Mouse (Mus musculus) spleen, postnatal 4 days (tissue): ENCODE measurements around the gene Hist2h4.

Source experiments
- DNase-seq, 2 experiments: peaks; one replicate each; pipeline ENCODE4 v3.0.0; 2022; ENCODE audit warnings: low spot score in 2 of 2

Gene Hist2h4

DNA sequence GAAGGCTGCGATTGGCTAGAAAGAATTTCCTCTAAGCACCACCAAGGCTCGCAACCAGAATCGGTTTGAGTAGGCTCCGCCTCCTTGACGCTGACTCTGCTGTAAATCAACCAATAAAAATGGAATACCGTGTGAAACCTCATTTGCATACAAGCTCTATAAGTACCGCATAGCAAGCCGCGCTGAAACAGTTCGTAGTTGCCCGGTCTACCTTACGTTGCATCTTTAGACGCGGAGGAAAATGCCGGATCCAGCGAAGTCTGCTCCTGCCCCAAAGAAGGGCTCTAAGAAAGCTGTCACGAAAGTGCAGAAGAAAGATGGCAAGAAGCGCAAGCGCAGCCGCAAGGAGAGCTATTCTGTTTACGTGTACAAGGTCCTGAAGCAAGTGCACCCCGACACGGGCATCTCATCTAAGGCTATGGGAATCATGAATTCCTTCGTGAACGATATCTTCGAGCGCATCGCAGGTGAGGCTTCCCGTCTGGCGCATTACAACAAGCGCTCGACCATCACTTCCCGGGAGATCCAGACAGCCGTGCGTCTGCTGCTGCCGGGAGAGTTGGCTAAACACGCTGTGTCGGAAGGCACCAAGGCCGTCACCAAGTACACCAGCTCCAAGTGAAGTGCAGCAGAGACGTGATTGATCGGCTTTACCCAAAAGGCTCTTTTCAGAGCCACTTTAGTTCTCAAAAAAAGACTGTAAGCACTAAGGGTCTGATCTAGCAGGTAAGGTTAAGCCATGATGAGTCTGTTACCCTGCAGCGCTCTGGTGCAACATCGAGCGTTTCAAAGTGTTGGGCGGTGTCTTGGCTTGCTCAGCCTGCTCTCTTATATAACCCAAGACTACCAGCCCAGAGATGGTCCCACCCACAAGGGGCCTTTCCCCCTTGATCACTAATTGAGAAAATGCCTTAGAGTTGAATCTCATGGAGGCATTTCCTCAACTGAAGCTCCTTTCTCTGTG lies 6.7 kb upstream of the Hist2h4 start, which contains the start of gene Hist2h2bb:
Hist2h2bb (plus strand) TSS at position 242 of the 964 bp plus-strand sequence.
- peak; percentile 92 to 96 for DNase-seq

DNA sequence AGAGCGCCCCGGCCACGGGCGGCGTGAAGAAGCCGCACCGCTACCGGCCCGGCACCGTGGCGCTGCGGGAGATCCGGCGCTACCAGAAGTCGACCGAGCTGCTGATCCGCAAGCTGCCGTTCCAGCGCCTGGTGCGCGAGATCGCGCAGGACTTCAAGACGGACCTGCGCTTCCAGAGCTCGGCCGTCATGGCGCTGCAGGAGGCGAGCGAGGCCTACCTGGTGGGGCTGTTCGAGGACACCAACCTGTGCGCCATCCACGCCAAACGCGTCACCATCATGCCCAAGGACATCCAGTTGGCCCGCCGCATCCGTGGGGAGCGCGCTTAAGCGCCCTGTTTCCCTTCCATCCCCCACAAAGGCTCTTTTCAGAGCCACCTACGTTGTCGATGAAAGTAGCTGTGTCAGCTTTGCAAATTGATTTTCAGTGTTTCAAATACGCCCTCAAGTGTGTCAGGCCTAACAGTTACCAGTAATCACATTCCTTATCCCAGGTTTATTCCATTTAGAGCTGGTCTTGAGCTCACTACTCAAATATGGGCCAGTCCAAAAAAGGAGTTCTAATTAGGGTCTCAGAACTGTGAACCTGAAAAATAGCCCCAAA lies 5.8 kb upstream of the Hist2h4 start:
- peak; percentile 48 to 81 for DNase-seq

DNA sequence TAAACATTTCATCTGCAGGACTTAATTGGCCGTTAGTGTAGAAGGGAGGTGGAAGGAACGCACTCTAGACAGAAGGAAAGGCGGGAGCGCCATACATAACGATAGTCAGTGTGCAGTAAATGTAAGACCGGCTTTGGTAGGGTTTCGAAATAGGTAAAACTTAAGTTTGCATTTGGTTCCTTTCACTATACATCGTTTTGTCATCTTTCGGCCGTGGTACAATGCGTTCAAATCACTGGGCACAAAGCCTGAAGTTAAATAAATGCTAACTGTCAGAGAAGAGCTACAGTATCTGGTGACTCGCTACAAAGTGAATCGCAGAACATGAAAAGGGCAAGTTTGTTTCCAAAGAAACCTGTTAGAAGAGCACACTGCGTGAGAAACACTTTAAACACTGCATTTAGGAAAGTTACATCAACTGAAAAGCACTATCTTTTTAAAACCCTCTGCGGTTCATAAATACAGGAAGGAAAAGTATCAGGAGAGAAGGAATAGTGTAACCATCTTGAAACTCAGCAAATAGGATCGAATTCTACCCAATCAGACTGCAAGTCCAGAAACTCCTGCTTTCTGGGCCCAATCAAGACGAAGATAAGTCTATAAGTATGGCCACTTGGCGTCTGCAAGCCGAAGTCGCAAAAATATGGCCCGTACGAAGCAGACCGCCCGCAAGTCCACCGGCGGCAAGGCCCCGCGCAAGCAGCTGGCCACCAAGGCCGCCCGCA lies 5.1 kb upstream of the Hist2h4 start, which contains the start of gene Hist2h3b:
Hist2h3b (plus strand) TSS at position 604 of the 725 bp plus-strand sequence.
- peak; percentile 89 to 96 for DNase-seq

DNA sequence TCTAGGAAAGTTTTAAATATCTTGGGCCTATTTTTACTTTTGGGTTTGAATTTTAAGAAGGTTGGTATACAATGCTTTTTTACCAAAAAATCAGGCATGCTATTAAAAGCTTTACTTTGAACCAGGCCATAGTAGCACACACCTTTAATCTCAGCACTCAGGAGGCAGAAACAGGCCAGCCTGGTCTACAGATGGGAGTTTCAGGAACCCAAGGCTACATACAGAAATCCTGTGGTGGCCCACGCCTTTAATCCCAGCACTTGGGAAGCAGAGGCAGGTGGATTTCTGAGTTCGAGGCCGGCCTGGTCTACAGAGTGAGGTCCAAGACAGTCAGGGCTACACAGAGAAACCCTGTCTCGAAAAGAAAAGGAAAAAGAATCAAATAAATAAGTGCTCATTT lies 4.4 kb upstream of the Hist2h4 start:
- DNase-seq = no peak

DNA sequence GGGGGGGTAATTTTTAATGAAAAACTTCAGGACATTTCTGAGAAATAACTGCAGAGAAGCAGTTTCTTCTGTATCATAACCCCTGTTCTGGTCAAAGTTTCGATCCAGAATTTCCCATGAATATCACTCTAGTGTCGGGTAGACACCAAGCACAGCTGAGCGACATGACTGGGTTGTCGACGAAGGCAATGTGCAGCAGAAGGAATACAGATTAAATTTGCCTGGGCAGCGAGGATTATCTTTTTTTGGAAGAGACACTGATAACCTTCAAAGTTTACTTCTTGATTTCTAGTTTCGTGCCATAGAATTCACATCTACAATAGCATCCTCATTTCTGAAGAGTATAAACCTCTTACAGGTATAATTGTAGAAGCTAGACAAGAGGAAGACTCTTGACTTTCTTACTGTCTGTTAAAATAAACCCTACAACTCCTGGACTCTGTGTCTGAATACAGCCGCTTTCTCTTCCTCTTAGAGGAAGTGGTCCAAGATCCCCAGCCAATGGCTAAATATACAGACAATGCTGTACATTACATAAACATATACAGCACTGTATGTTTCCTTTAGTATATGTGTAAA lies 3.1 kb upstream of the Hist2h4 start:
- DNase-seq = no peak

DNA sequence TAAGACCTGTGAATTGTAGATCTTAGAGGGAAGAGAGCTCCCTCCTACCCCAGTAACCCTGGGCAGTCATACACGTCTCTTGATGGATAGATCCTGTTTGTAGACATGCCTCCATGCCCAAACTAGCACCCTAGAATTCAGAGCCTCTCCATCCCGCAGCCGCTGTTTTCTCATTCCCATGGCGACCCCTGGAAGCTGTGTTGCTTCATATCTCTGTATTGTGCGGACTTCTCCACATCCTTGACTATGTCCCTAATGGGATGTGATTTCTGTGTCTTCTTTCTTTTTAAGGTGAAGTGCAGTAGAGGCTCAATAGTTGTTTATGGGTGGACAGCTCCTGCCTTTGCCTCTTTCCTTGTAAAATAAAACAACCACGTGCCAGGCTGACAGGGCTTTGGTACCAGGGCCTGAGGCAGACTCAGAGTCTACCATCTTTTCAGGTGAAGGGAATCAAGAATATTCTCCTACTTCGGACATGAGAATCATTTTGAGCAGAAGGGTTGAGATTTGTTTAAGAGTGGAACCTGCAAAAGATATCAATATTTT lies 1.4 kb upstream of the Hist2h4 start:
- peak in 1 of 2 experiments; percentile 67 for DNase-seq

DNA sequence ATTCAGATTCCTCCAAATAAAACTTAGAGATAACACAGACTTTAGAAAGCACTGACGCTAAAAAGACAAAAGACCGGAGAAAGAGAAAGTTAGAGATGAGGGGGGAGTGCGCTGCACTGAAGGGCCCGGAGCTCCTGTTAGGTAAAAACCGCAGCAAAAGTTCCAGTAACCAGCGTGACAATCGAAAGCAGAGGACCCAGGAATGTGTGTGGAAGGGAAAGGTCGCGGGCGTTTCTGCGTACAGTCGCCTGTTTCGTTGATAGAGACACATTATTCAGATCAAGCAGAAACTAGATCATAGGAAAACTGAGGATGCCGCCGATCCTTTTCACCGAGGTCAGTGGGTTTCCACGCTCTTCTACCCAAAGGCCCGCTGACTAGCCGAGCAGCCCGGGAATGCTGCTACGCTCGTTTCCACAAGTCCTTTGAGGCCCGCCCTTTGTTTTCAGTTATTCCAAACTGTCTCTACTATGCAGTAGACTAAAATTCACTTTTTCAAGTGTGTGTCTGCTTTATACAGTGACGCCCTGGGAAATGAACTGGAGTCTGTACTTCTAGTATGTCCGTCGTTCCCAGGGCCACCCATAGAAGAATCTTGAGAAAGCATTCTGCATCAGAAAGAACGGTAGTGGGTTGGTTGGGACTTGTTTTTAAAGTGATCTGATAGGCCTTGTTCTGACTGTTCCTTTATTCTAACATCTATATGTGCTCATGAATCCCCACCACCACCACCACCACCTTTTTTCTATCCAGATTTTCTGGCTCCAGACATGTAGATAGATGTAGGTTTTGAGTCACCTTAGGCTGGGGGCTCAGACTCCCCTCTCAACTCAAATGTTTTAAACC lies 670 bp upstream of the Hist2h4 start:
- peak; percentile 54 to 81 for DNase-seq

DNA sequence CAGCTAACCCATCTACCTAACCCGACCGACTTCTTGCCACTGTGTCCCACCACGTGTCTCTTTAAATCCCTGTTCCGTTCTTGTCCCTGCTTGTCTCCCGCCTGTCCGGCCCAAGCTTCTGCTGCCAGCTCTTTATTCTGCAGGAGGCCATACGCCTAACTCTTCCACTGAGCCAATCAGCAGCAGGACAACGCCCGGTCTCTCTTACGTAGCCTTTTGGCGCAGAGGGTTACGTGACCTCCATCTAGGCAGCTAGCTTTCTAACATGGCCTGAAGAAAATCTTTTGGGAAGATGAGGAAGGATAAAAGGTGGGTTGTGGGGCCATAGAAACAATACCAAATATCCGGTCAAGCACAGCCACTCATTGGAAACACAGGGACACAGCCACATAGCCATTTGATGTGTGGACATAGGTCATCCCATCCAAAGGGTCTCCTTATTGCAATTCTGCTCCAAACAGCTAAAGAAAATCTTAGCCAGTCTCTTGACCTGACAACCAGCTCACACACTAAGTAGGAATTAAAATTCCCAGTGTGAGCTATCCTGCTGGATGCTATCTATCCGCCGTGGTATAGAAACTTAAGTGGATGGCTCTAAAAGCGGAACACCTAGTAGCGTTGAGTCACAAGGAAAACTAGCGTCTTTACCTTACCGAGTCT lies 765 bp downstream of the Hist2h4 start:
- peak; percentile 81 to 87 for DNase-seq

DNA sequence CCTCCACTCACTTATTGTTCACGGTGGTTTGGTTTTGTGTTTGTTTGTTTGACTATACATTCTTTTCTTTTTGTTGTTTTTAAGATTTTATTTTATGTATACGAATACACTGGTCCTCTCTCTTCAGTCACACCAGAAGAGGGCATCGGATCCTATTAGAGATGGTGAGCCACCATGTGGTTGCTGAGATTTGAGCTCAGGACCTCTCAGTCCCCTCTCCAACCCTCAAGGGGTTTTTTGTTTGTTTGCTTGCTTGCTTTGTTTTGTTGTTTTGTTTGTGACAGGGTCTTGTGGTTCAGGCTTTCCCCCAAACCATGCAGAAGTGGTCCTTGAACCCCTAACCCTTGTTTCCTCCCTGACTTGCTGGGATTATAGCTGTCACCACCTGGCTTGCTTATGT lies 1.5 kb downstream of the Hist2h4 start:
- DNase-seq = no peak

DNA sequence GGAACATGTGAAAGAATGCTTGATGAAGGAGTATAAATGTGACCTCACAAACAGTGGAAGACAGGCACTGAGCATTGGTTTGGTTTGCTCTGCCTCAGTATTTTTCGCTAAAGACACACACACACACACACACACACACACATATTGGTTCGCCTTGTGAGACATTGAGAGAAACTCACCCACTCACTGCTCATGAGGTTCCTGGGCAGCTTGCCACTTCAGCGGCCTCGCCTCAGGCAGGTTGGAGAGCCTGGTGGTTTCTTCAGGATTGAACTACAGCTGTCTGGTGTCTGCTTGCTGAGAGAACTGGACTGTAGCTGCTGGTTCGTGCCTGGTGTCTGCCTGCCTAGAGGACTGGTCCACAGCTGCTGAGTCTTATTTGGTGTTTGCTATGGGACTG lies 2.9 kb downstream of the Hist2h4 start:
- DNase-seq = no peak

DNA sequence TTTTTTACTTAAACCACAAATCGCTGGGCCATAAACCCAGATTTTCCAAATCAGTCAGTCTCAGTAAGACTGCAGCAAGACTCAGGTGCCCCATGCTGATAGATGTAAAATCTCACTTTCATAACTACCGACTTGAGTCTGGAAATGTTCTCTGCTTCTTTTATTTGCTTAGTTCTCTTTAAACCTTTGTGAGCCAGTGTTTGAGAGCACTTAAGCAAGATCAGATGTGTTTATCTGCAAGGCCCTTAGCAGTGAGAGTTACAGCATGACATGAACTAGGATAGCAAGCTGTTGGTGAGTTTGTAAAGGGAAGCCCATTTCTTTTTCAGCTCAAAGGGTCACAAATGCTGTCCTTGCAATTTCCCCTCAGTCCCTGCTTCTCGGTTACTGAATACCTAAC lies 5.9 kb downstream of the Hist2h4 start:
- DNase-seq = no peak

DNA sequence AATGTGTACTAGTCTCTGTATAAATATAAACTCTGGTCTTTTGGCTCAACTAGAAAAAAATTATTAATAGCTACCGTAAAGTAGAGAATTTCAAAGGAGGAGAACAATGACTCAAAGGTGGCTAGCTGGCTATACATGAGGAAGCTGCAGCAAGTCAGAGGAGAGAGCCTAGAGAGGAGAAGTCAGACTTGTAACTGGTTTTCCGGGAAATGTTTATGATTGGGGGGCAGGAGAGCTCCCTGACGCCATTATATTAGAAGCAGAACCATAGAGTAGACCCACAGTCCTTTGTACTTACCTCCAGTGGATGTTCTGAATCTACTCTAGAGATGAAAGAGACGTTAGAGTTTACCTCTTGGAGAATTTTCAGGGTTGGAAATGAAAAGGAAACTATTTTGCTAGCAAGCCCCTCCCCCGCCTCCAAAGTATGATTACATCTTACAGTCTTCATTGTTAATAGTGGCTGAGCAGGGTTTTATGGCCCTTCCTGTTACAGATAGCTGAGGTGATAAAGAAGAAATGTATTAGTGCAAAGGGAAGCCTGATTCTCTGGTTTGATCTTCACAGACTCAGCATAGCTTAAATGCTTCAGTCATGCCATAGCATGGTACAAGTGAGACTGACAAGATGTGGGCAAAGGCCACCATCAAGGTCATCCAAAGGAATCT lies 7.1 kb downstream of the Hist2h4 start:
- no peak for DNase-seq

DNA sequence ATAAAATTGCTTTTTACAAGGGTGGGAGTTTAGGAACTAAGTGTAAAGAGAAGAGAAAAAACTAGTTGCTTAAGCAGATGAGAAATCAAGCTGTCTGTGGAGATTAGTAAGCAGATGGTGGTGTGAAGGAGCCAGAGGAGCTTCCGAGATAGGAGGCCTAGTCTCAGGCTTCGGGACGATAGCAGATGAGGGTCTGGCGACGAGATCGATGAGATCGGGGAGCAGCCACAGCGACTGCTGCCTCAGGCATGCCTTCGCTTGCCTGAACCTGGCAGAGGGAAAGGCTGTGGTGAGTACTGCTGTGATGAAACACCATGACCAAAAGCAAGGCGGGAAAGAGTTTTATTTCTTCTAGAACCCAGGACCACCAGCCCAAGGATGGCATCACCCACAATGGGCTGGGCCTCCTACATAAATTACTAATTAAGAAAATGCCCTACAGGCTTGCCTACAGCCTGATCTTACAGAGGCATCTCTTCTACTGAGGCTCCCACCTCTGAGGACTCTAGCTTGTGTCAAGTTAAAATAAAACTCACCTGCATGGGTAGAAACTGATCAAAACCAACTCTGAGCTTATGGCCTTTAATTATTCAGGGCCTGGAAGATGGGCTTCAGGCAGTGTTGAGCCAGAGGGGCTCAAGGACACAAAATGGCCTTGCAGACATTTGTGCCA lies 8.3 kb downstream of the Hist2h4 start:
- DNase-seq = peak in 1 of 2 experiments; percentile 64

DNA sequence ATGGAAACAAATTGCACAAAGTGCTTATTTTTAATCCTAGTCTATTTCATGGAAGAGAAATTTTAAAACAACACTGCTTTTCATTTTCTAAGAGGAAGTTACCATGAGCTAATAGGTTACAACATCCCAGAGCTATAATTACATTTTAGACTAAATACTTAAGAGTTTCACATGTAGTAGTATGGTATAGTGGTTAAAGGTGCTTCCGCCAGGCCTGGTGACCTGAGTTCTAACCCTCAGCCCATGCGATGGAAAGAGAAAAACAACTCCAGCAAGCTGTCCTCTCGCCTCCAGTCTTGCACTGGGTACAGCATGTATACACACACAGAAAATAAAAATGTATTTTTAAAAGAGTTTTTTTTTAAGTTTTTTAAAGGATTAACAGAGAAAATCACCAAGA lies 11.3 kb downstream of the Hist2h4 start:
- DNase-seq = no peak

DNA sequence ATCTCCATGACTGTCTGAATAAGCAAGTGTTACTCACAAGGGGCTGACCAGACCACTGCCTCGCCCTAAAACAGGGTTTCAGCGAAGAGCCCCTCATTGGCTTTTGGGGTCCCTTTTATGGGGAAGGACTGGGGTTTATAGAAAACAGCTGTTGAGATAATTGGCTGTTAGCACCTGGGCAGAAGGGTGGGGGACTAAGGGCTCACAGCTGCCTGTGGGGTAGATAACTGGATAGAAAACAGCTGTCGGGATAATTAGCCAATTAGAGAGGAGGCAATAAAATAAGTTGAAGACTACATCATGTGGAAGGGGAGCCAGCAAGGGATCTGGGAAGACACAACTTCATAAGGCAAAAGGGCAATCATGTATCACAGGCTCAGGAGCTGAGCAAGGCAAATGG lies 12.2 kb downstream of the Hist2h4 start:
- no peak for DNase-seq

DNA sequence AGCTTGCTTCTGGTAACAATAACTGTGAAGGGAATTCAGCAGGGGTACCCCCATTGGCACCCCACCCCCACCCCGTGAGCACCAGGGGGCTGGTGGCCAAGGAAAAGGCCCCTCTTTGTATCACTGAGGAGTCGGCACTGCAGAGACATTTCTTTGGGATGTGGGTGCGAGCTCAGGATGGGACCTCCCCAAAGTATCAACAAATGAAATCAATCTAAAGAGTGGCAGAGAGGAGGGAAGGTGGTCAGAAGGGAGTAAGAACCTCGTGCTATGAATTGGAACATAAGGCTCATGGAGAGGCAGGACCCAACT lies 14.1 kb downstream of the Hist2h4 start:
- DNase-seq = peak in 1 of 2 experiments; percentile 68

DNA sequence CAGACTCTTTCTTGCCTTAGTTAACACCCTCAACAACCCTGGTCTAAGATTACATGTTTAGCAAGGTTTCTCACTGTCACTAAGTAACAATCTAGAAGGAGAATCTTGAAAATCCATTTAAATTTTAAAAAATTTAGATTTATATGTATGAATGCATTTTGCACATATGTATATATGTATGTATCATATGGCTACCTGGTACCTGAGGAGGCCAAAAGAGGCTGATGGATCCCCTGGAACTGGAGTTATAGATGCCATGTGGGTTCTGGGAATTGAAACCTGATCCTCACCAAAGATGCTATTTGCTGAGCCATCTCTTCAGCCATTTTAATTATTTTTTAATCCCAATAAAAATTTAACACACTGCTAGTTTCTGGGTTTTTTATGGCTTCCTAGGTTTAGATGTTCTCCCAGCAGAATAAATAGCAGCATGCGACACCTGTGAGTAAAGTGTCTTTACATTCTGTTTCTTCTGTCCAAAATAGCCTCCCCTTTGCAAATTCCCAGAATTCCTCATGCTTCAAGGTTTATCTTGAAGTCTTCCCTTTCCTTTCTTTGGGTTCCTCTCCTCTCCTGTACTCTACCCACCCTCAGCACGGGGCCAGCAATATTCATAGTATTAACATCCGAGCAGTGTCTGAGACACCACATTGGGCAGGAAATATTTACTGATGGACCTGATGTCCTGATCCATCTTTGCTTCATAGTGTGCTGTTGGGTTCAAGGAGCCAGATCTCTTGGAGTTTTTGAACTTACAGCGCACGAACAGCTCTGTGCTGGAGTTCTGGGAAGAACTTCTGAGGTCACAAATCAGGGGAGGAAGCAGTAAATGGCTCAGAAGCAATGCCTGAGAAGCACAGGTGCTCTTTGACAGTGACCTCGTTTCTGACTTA lies 14.7 kb downstream of the Hist2h4 start:
- no peak for DNase-seq
